Mouse (Mus musculus) stomach, postnatal 0 days (tissue): Measurements from ENCODE around the gene Tmem273.

ENCODE experiments used
- CTCF ChIP-seq: IDR thresholded peaks from 2 replicates; pipeline ENCODE4 v1.5.1; 2016; ENCODE audit warnings: antibody characterized with exemption, low read depth, mild to moderate bottlenecking, moderate library complexity
- EP300 ChIP-seq: optimal IDR thresholded peaks from 2 replicates; pipeline ENCODE3; 2016; ENCODE audit warnings: antibody characterized with exemption

DNA sequence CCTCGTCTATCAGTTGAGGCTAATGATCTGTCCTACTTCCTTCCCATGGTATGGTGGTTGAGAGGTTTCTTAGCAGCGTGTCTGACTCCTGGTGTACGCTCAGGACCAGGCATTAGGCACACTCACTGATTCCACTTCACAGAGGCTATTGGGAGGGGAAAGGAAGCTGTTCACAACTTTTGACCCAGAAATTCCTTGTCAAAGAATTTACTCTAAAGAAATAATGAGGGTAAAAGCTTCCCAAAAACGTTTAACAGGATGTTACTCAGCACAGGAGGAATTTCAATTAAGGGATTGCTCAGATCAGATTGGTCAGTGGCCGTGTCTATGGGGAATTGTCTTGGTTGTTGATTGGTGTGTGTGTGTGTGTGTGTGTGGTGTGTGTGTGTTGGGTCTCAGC lies 1.9 kb downstream of the Tmem273 start:
- TF ChIP-seq CTCF (no peak), EP300 (no peak)
